Mouse (Mus musculus): ENCODE measurements around the gene Gm20388. TPM values are rescaled to one million over a fixed set of nuclear protein-coding genes. Genes with fewer than 3 reads are reported as not detected.

Gene Gm20388
- total RNA-seq, 2 experiments from 2014 or later, result 5.8 TPM; not detected in 1

- DNase-seq, result no peak
Observed at GRCm38 (mm10) chr8:120093103-120093502, 182.5 kb downstream of the Gm20388 start.

DNA sequence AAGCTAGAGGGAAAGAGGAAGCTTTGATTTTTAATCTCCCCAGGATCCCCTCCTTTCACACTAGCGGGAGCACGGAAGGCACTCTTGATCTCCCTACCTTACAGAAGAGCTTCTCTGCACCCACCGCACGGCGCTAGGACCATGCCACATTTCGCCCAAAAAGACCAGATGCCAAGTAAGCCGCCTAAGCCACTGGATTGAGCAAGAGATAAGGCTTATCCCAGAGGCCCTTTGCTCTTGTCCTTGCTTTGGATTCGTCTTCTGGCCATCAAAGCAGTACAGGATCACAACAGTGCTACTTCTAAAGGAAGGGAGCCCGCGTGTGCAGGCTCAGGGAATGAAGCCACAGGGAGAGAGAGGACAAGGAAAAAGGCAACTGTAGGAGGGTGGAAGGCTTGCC is 184.2 kb downstream of the Gm20388 start:
- DNase-seq, result no peak

GRCm38 (mm10) chr8:120096486-120096885 is 185.8 kb downstream of the Gm20388 start:
- no peak for DNase-seq

GRCm38 (mm10) chr8:120100388-120101067 is 189.9 kb downstream of the Gm20388 start:
- no peak for DNase-seq

DNA sequence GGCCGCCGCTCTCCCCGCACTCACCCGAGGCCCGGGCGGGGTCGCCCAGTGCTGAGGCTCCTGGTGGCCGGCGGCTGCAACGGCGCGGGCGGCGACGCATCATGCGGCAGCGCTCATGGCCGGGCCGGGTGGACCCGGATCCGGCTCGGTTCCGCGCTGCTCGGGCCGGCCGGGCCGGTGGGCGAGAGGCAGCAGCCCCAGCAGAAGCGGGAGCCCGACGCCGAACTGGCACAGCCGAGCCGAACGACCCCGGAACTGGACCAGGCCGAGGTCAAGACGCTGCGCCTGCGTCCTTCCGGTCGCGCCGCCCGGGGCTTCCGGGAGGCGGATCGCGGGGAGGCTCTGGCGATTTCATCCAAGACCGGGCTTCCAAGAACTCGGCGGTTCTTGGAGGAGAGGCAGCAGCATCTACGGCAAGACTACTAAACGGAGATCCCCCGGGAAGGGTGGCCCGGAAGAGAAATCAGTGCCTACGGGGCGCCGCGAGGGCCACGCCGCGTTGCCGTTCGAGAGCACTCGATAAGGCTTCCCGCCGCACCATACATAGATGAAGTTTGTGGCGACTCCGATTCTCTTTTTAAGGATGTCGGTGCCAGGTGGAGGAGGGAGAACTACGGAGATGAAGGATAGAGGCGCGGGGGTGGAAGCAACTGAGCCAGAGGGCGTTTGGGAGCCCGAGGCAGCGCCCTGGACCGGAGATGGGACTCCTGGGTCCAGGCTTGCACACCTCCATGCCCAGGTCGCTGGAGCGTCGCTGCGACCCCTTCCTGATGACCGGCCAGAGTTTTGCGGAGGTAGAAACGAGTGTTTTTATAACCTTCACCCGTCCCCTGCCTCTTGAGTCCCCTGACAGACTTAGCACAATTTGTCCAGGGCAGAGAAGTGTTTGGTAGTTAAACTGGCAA is 190.7 kb downstream of the Gm20388 start, which contains the start of gene Zdhhc7:
Zdhhc7 (minus strand) TSS at position 415 of the 905 bp plus-strand sequence.
- peak; percentile 83 for DNase-seq

GRCm38 (mm10) chr8:120103916-120104315 is 193.3 kb downstream of the Gm20388 start:
- no peak for DNase-seq

DNA sequence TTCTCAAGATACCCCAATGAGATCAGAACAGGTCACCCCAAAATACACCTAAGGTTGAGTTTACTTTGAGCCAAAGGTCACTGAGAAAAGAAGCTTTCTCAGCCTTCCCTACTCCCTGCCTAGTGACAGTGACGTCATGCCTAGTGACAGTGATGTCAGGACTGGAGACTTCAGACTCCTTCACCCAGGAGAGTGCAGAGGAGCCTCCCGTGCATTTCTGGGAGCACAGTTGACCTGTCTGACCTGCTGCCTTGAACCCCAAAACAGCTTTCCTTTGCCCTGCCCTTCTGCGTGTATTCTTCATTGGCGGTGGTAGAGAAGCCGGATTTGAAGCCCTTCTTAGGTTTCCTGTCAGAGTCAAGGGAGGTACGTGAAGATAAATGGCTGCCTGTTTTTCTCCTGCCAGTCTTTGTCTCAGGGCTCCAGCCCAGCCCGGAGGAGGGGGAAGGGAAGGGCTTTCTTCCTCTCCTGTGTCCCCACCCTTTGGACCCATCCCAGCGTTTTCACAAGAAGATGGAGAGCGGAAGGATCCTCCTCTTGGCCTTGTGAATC is 194.2 kb downstream of the Gm20388 start:
- peak; percentile 76 for DNase-seq

- DNase-seq, result no peak
Observed at GRCm38 (mm10) chr8:120109149-120109548, 198.5 kb downstream of the Gm20388 start.

- no peak for DNase-seq
Observed at GRCm38 (mm10) chr8:120110966-120111365, 200.3 kb downstream of the Gm20388 start.

GRCm38 (mm10) chr8:120111382-120111781 is 200.7 kb downstream of the Gm20388 start:
- DNase-seq, result no peak

GRCm38 (mm10) chr8:120112535-120112934 is 201.9 kb downstream of the Gm20388 start:
- DNase-seq, result no peak

DNA sequence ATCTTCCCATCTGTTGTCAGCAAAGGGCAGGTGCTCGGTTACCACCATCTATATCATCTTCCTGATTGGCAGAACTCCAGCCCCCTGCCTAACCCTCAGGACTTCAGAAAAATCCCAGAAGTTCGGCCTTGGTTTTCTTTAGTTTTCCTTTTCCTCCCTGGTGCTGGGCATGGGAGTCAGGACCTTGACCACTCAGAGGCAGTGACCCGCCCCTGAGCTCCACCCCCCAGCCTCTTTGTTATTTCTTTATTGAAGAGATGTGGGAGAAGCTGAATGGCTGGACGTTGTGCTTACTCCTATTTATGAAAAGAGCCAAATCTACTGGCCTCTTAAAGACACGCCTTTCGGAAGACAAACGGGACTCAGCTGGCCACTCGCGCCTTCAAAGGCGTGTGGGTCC is 202.7 kb downstream of the Gm20388 start:
- peak; percentile 66 for DNase-seq

GRCm38 (mm10) chr8:120113758-120114255 is 203.2 kb downstream of the Gm20388 start, which contains the start of gene 6430548M08Rik:
Gene 6430548M08Rik (plus strand): TSS chr8:120114152.
- peak; percentile 100 for DNase-seq

GRCm38 (mm10) chr8:120114315-120114841 is 203.7 kb downstream of the Gm20388 start:
- DNase-seq, result no peak

DNA sequence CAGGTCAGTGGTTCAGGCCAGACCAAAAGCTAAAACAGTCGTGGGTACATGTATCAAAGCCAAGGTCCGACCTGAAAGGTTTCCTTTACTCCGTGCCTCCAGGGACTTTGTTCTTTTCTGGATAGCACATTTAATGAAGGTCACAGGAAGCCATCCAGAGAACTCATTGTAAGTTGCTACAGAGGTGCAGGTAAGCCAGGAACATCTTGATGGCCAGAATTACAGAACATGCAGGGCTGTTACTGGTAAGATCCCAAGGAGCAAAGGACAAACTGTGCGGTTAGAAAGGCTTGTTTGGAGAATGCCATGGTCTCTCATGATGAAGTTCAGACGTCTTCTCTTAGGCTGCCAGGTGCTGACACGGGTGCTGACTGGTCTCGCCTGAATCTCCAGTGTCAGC is 206.0 kb downstream of the Gm20388 start:
- DNase-seq, result no peak

GRCm38 (mm10) chr8:120118162-120118561 is 207.5 kb downstream of the Gm20388 start:
- no peak for DNase-seq

GRCm38 (mm10) chr8:120118847-120119246 is 208.2 kb downstream of the Gm20388 start:
- DNase-seq, result no peak

GRCm38 (mm10) chr8:120119429-120119828 is 208.8 kb downstream of the Gm20388 start:
- no peak for DNase-seq

DNA sequence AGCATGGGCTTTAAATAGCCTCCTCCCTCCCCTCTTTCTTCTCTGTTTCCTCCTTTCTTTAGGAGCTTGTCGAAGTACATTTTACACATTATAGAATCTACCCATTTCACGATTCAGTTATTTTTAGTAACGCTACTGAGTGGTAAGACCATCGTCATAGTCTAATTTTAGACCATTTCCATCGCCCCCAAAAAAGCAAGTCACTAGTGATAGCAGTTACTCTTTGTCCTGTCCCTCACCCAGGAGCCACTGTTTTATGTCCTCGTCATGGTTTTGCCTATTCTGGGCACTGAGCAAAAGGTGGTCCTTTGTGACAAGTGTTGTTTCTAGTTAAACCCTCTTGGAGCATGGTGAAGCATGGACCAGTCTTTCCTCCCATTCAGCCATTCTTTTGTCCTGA is 209.3 kb downstream of the Gm20388 start:
- no peak for DNase-seq

DNA sequence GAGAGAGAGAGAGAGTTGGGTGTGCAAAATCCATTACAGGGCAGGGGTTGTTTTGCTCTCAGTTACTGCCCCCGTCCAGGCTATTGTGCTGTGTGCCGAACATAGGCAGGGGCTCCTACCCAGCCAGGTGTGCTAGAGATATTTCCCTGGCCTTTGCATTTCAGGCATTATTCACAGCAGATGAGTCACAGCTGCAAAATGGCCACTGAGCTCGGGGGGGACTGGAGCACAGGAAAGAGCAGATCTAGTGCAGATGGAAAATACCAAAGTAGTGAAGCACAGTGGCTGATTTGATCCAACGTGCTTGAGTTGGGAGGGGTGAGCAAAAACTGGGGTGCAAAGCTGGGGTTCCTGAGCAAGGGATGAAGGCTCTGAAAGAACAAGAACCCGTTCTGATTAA is 210.3 kb downstream of the Gm20388 start:
- no peak for DNase-seq

- DNase-seq, result no peak
Observed at GRCm38 (mm10) chr8:120124261-120124660, 213.6 kb downstream of the Gm20388 start.

DNA sequence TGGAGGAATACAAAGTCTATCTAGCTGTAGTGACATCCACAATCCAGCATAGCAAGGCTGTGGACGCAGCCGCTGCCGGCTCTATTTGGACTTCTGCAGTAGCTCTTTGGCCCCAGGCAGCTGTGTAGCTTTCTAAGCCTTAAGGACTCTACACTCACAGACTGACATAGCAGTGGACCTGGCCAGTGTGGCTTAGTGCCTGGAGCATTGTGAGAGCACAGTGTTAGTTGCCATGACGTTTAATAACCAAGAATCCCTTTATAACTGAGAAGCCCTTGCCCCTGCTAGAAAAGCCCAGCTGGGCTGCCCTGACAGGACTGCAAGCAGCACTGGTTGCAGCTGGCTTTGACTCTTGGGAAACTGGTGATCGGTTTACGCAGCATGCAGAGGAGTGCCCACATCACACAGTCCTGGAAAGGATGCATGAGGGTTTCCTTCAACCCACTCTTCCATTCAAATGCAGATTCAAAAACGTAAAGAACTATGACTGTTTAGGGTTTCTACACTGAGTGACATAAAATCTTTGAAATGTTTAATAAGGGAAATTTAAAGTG is 214.3 kb downstream of the Gm20388 start:
- DNase-seq, result no peak

Measured in heart, postnatal 4 days (tissue).